Mouse (Mus musculus): ENCODE results near the gene Mrps34.

GRCm38 (mm10) chr17:24934926-24935325 is 40.0 kb downstream of the Mrps34 start:
- TF ChIP-seq CTCF (IDR thresholded peaks at IDR 0.05; ENCODE audit: insufficient read depth, low read length) = no peak
- TF ChIP-seq POLR2A (IDR thresholded peaks at IDR 0.05; ENCODE audit: borderline replicate concordance, extremely low read depth, low read depth, low read length) = no peak
